In genomic region chr10:40851138-40851537, GRCm38 (mm10) we compare ENCODE assay signal across 17 mouse cellular contexts. TPM values are rescaled to one million over a fixed set of nuclear protein-coding genes. Genes with fewer than 3 reads are reported as not detected.
"Had no signal": no experiment of that assay in that cellular context is flagged by ENCODE, and none has a peak within 500 bp of the region (broad histone marks: within the 10 kb centered on the region; RNA-seq: fewer than 3 reads in every experiment).

No protein-coding gene starts in this region.

- DNase-seq: lung, embryonic 14.5 days; lung, postnatal 10 days; lung, postnatal 4 days; right cerebral cortex, postnatal 14 days; thymus, adult 2 months; thymus, postnatal 25 days; thymus, postnatal 4 days had no signal

- H3K4me3 ChIP-seq: midbrain, embryonic 10.5 days; midbrain, embryonic 12.5 days; midbrain, embryonic 15.5 days; neural tube, embryonic 12.5 days; stomach, embryonic 15.5 days had no signal

- H3K36me3 ChIP-seq: midbrain, embryonic 15.5 days had no signal

- H3K9me3 ChIP-seq: midbrain, embryonic 10.5 days; midbrain, embryonic 12.5 days; midbrain, embryonic 15.5 days; neural tube, embryonic 12.5 days; stomach, embryonic 15.5 days had no signal

- H3K27me3 ChIP-seq: midbrain, embryonic 12.5 days; midbrain, embryonic 15.5 days; neural tube, embryonic 12.5 days; stomach, embryonic 15.5 days had no signal

- ATAC-seq: midbrain, embryonic 15.5 days had no signal

- H3K4me1 ChIP-seq: midbrain, embryonic 10.5 days; midbrain, embryonic 12.5 days; midbrain, embryonic 15.5 days; neural tube, embryonic 12.5 days; stomach, embryonic 15.5 days had no signal

- H3K9ac ChIP-seq: lung, embryonic 14.5 days; midbrain, embryonic 12.5 days; midbrain, embryonic 15.5 days; neural tube, embryonic 12.5 days; stomach, embryonic 15.5 days had no signal

- H3K27ac ChIP-seq: midbrain, embryonic 10.5 days; midbrain, embryonic 12.5 days; midbrain, embryonic 15.5 days; neural tube, embryonic 12.5 days; stomach, embryonic 15.5 days; stomach, postnatal 0 days had no signal

- H3K4me2 ChIP-seq: lung, embryonic 14.5 days; midbrain, embryonic 12.5 days; midbrain, embryonic 15.5 days; neural tube, embryonic 12.5 days; stomach, embryonic 15.5 days had no signal

RNA-seq across cellular contexts. Expression of gene Wasf1, which starts 32.1 kb away (rescaled TPM):
- total RNA-seq: megakaryocyte, adult 5-6 weeks; megakaryocyte-erythroid progenitor cell, adult 5-6 weeks; monocyte, adult 5-6 weeks; neutrophil, adult 5-6 weeks had no signal
